Mouse (Mus musculus) ES-CJ7 (cell line): ENCODE measurements around the gene Ptger4.

ENCODE experiments used
- DNase-seq: peaks from one replicate; pipeline ENCODE4 v3.0.0; 2011; ENCODE audit warnings: low read depth, low spot score

Gene Ptger4

DNA sequence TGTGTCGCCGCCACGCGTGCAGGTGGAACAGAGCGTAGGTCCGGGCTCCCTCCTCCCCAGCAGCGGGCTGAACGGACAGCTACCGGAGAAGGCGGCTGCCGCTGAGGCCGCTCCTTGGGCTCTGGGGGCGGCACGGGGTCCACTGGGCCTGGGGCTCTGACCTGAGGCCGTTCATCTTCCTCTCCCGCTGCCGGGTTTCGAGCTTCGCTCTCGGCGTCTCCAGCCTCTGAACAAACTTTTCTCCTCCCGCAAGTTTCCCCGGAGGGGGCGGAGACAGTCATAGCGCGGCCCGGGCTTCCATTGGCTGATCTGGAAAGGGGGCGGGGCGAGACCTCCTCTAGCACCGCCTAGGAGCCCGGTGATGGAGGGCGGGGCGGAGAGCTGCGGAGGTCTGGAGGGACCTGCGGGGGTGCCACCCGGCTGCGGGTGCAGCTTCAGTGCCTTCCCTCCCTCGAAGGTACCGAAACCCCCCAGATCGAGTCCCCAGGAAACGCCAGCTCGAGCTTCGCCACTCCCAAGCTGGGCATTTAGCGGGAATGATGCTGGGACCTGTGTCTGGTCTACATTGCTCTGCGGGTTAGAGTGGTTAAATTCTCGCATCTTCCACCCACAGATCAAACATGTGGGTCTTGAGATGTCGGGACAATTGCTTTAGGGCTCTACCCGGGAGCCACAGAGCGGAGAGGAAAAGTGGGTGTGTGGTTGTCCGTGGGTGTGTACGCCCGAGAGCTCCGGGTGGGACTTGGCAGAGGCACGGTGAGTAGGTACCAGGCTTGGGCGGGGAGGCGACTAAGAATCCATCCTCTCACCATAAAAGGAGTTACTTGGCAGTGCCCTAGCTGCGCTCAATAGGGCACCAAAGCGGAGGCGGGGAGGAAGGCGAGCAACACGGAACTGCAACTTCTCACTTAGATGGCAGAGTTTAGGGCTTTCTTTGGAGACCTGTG is at the start of gene Ptger4:
Ptger4 (minus strand) TSS at position 229 of the 947 bp plus-strand sequence.
- DNase-seq: peak; percentile 89

DNA sequence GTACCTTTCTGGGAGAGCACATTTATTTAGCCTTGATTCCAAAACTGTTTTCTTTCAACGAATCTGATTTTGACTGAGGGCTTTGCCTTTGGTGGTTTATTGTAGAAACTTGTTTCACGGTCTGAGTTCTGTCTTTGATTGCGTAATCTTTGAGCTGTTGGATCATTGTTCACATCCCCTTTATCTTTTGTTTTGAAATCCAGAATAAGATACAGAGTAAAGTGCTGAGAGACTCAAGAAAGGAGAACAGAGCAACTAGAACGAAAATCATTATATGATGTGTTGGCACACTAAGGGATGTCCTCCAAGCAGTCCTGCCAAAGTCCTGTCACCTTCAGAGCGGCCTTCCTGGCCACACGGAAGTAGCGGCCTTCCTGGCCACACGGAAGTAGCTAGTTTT is 44.4 kb upstream of the Ptger4 start:
- no peak for DNase-seq

DNA sequence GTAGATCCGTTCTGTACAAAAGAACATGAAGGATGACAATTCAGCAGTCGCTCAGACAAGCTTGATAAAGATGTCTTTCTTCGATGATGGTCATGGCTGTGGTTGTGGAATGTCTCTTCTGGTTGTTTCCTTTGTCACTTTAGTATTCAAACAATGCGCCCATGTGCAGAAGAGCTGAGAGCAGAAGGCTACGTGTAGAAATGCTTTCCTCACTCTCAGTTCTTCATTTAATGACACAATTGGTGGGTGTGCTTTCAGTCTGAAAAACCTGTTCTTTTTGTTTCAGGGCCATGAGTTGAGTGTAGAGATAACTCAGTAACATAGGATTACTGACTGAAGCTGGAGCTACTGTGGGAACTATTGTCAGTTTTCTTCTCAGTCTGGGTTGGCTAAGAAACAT is 43.1 kb upstream of the Ptger4 start:
- no peak for DNase-seq

DNA sequence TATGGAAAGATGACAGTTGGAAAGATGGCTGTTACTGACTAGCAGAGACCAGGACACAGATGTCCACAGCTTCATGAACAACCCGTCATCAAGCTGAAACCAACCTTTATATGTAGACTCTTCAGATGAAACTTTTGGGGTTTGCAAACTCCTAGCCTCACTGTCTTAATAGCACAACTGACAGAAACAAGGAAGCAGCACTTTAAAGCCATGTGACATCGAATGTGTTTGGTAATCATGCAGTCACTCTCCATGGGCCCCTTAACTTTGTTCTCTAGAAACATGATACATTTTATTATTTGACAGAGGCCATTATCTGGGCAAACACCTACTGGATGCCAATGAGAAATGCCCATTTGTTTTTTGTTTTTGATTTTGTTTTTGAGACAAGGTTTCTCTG is 37.3 kb upstream of the Ptger4 start:
- no peak for DNase-seq

DNA sequence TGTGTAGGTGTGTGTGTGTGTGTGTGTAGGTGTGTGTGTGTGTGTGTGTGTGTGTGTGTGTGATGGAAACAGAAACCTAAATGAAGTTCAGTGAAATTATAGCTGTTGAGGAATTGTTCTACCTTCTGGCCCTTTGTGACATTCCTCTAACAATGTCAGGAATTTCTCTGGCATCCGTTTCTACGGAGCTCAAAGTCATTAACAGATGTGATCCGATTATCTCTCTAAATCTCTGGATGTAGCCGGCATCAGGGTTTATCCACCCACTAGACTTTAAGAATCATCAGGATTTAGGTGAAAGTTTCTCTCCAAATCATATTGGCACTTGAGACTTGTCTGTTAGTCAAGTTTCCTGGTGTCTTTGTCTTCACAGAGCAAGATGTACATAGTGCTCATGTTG is 35.8 kb upstream of the Ptger4 start:
- DNase-seq: no peak

DNA sequence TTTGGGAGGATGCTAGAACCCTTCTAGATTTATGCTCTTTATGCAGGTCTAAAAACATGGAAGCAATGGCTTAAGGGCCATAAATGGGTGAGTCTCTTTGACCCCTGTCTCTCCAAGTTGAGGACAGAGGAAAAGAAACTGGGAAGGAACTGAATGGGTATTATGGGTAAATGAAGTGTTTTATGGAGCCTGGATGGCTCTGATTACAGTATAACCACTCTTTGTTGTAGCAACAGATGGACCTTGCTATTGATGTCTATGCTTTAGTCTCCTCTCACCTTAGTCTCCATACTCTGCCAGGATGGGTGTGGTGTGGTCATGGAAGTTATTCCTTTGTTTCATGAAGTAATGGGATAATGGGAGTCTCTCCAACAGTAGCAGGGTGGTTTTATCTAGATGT is 34.5 kb upstream of the Ptger4 start:
- no peak for DNase-seq

DNA sequence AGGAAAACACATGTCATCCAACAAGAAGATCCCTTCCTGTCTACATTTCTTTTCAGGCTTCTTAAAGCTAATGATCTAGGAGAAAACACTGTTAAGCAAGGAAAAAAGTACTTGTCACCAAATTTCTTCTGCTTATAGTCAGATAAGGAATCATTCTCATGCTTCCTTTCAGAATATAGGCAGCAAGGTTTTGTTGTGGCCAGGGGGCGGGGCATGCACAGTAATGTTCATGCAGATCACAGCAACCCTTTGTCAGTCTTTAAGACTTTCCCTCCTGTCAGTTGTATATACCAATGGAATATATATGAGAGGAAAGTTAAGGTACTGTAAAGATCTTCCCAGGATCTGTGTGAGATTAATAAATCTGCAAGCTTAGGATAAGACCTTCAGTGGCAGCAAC is 30.0 kb upstream of the Ptger4 start:
- no peak for DNase-seq

DNA sequence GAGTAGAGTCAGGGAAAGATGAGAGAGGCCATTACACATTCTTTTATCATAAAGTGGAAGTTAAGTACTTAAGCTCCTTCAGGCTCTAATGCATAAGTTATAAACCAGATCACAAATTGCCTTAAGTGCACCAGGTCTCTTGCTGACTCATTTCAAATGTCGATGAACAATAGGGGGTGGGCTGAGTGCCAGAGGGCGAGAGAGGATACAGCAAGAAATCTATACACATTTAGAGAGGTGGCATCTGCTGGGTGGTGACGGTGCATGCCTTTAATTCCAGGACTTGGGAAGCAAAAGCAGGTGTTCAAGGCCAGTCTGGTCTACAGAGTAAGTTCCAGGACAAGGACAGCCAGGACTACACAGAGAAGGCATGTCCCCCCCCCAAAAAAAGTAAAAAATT is 22.1 kb upstream of the Ptger4 start:
- DNase-seq: no peak

DNA sequence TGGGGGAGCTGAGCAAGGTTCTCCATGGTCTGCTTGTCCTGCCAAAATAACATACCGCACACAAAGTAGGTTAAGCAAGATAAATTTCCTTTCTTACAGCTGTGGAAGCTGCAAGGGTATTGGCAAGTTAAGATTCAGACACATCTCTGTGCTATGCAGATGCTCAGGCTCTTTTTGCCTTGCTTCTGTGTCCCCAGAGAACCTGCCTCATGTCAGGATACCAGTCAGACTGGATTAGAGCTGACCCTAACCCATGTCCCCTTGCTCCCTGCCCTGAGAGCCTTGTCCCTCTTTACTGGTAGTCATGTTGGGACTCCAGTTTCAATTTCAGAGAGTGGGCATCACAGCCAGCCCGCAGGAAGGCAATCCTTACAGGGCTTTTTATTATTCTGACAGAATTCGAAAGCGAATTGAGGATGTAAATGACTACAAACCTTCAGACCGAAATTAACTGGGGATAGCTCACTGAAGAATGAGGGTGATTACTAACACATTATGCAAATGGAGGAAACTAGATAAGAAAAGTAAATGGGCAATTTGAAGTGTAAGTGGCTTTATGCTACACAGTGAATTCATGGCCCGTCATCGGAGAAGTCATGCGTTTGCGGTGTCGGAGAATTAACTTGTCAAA is 19.0 kb upstream of the Ptger4 start:
- DNase-seq: no peak

DNA sequence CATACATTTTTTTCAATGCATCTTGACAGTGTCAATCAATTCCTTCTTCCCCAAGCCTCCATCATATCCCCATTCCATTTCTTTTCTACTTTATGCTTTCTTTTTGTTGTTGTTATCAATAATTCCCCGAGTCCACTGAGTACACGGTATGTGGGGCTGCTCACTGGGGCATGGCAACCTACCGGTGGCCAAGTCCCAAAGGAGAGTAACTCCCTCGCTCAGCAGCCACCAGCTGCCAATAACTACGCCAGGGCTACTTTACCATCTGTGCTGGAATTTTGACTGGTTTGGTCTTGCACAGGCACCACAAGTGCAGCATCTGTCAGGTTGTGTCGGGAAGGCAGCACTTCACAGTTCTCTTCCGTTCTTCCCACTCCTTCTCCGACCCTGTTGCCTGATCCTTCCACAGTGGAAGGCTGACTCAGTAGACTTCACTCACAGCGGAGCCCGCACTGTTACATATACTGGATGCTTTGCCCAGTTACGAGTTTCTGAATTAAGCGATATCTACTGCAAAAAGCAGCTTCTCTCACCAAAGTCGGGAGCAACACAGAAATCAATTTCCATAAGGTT is 18.2 kb upstream of the Ptger4 start:
- DNase-seq: no peak

DNA sequence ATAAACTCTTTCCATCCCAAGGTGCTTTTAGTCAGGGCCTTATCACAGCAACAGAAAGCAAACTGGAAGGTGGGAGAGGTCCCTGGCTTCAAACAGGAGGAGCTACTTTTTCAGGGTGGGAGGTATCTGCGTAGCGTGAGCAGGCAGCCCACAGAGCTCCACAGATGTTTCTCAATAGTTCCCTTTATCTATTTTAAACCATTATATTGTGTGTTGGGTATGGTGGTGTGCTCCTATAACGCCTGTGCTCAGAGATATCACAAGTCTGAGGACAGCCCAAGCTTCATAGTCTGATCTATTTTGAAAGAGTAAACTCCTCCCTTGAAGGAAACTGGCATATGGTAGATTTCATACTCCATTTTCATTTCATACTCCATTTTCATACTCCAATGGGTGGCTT is 17.0 kb upstream of the Ptger4 start:
- DNase-seq: no peak

DNA sequence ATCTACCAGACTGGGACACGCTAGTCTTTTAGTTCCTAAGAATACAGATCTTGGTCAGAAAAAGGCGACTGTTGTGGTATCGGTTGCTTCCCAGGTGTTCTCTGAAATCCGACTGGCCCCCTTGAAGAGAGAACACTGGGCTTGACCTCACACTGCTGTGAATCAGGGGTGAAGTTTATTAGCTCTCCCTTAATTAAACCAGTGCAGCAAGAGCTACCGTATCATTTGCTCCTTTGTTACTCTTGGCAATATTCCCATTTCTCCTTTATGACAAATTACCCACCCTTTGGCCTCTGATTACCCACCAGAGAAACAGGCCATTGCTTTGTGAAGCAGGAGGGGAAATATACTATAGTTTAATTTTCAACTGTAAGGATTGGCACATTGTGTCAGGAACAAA is 16.2 kb upstream of the Ptger4 start:
- no peak for DNase-seq

DNA sequence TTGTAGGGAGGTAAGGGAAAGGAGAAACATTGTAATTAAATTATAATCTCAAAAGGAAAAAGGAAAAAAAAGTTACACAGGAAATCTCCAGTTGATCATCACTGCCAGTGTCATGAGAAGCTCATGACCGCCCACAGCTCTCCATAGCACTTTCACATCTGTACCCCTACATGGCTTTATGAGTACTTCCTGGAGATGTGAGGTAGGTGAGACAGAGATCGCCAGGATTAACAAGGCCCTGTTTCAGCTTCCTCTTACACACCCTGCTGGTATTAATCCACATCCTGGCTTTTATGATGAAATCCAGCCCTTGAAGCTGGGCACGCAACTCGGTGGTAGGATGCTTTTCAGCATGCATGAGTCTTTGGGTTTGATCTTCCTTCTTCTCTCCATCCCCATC is 6.2 kb upstream of the Ptger4 start:
- no peak for DNase-seq

DNA sequence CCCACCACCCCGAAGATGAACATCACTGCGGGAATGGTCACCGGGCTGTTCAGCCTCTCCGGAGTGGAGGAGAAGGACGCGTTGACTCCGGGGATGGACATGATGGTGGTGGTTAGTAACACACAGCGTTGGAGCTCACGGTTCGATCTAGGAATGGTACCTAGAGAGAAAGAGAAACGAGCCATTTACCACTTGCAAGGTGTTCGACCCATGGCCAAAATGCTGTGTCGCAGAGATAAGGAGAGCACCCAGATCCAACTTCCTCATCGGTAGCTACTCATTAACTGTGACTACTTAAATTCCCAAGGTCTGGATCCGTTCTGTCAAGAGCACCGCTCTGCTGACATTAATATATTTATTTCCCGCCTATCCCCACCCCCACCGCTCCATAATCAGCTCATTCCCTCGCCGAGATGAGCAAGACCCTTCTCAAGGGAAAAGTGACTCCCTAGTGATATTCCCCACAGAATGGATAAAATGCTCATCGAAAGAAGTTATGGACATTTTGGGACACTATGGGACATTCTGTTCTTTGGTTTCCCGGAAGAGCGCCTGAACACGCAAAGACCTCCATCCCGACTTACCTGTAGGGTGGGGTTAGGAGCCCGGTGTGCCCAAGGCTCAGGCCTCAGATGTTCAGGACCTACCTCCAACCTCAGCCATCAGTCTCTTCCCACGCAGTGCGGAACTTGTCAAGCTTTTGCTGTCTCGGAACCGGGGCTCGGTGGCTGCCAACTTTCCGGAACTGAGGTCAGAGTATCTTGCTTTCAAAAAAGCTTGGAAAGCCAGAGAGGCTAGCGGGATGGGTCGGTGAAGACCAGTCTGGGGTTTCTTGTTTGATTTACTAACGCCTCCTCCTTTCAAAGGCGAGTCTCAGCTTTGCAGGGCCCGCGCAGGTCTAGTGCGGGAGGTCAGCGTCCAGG is 690 bp downstream of the Ptger4 start:
- DNase-seq: peak; percentile 11

DNA sequence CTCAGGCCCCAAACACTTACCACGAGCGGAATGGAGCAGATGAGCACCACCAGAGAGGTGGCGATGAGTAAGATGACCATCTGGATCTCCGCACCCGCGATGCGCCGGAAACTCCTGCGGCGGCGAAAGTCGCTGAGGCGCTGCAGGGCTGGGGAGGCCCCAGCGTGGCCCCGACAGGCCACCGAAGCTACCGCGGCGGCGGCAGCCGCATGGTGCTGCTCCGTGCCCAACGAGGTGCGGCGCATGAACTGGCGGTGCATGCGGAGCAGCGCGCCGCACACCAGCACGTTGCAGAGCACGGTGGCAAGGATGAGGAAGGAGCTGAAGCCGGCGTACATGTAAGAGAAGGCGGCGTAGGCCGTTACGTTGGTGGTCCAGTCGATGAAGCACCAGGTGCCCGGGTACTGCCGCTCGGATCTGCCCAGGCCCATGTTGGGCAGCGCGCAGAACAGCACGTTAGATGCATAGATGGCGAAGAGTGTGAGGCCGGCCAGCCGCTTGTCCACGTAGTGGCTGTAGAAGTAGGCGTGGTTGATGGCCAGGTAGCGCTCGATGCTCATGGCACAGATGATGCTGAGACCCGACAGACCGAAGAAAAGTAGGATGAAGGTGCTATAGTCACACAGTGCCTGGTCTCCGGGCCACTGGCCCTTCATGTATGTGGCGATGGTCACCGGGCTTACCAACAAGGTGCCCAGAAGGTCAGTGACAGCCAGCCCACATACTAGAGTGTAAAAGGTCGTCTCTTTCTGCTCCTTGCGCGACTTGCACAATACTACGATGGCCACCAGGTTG is 1.5 kb downstream of the Ptger4 start:
- DNase-seq: peak; percentile 20

DNA sequence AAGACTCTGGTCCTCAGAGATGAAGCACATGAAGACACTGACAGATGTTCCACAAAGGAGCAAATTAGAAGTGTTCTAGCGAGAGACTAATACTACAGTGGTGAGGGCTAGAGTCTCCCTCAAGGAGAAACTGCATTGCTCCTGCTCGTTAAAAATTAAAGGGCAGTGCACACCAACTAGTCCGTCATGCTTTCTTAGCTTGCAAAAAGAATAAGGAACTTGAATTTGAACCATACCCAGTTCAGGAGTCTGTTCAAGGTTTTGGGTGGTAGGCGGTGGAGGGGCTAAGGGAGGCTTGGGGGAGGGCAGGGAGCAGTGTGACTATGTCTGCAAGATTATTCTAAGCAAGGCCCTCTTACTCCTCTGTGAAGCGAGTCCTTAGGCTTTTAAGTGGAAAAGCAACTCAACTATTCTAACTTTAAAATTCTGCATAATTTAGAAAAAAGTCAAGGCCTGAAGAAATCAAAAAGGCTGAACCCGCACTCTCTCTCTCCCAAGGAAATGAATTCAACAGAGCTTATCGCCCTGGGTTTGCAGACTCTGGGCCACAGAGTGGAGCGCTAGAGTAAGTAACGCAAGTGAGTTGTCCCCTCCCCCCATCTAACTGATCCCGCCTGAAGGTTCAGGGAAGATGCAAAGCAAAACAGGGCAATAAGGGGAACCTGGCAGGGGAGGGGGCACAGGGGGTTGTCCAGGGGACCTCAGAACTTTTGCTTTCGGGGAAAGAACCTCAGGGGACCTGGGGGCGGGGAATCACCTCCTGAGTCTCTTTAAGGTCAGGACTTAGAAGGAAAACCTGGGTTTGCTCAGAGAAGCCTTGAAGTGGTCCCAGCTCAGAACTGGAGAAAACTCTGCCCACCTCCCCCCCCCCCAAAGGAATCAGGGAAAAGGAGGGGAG is 2.4 kb downstream of the Ptger4 start:
- peak; percentile 75 for DNase-seq

DNA sequence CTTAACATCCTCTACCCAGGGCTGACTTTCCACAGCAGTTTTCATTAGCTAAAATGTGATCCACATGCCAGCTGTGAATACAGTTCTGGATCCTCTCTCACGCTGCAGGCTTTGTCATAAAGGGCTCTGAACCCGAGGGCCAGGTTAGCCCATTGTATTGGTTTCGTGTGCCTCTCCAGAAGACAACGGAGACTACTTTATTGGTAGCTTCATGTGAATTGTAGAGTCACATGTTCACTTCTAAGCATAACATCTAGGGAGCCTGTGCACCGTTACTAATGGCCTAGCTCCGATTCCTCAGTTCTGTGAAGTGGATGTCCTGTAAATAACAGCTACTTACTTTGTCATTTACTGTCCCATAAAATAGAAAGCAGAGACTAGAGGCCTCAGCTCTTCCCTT is 3.6 kb downstream of the Ptger4 start:
- DNase-seq: no peak

DNA sequence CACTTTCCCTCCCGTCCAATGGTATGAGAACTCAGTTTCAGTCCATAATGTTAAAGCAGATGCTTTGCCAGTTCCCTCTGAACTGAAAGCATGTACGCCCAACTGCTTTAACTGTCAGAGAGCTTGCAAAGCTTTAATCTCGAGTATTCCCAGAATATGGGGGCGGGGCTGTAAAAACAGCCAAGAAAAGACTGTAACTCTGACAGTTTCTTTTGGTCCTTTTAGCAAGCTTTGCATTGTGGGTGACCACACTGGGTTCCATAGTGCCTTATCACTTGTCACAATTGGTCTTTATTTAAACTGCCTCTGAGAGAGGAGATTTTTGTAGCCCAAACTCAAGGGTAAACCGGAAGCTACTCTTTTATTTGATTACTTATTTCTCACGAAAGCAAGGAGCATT is 4.1 kb downstream of the Ptger4 start:
- no peak for DNase-seq

DNA sequence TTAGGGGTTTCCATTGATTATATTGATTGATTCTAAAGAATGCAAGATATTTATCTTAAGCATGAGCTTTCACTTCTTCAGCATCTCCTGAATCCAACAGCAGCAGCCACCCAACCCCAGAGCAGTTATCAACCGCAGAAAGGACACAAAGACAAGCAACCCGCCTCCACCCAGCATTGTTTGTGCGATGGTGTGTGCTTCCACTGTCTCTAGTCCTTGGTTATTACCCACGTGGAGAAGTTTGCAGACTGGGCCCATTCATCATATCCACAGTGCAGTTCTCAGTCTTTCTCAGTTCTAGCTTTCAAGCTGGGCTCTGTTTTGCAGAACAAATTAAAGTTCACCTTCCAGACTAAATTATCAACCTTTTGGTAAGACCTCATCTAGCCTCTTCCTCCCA is 4.6 kb downstream of the Ptger4 start:
- DNase-seq: no peak

DNA sequence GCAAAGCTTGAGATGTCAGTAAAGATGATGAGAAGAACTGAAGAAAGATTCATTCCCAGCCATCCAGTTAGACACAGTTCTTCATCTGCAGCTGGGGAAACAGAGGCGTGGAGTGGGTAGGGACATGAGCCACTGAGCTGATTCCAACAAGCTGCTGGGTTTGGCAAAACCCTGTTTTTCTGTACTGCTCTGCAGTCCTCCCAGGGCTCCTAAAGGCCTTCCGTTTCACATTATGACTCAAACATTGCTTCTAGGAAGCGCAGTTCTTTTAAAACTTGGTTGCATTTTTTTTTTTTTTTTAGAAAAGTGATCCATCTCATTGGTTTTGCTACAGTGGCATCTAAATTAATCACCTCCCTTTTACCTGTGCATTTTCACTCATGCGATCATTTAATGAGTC is 5.4 kb downstream of the Ptger4 start:
- no peak for DNase-seq
